Mouse (Mus musculus) hindbrain, embryonic 12.5 days (tissue): ENCODE measurements around the gene Xxylt1. TPM values are rescaled to one million over a fixed set of nuclear protein-coding genes. Genes with fewer than 3 reads are reported as not detected.
"Not testable (repeated sequence)": the region's sequence is repeated elsewhere in the genome, so short reads cannot be mapped to it uniquely, and the experiment has no call there.

Source experiments
- ATAC-seq: fragments of 200-750 bp; cut with Nextera tagmentation; 2 replicates; pipeline ENCODE4 v1.8.0; 2017; ENCODE audit warnings: moderate TSS enrichment; ENCODE audit not compliant: low FRiP score
- H3K27ac ChIP-seq: fragments of 300-500 bp; sonication (generic); 2 replicates; pipeline ENCODE4 v1.5.1; 2016; ENCODE audit warnings: mild to moderate bottlenecking
- H3K27me3 ChIP-seq: fragments of 300-500 bp; sonication (generic); 2 replicates; pipeline ENCODE4 v1.6.1; 2016; ENCODE audit warnings: mild to moderate bottlenecking
- H3K36me3 ChIP-seq: fragments of 300-500 bp; sonication (generic); 2 replicates; pipeline ENCODE4 v1.6.1; 2016; ENCODE audit warnings: mild to moderate bottlenecking
- H3K4me1 ChIP-seq: fragments of 300-500 bp; sonication (generic); 2 replicates; pipeline ENCODE4 v1.6.1; 2016
- H3K4me2 ChIP-seq: fragments of 300-500 bp; sonication (generic); replicated peaks from 2 replicates; pipeline ENCODE4 v1.6.1; 2016; ENCODE audit warnings: mild to moderate bottlenecking
- H3K4me3 ChIP-seq: fragments of 300-500 bp; sonication (generic); 2 replicates; pipeline ENCODE4 v1.5.1; 2016; ENCODE audit warnings: mild to moderate bottlenecking
- H3K9ac ChIP-seq: fragments of 300-500 bp; sonication (generic); 2 replicates; pipeline ENCODE4 v1.6.1; 2016; ENCODE audit warnings: mild to moderate bottlenecking, moderate library complexity
- H3K9me3 ChIP-seq: fragments of 300-500 bp; sonication (generic); replicated peaks from 2 replicates; pipeline ENCODE4 v1.6.1; 2016; ENCODE audit warnings: mild to moderate bottlenecking
- WGBS: fragments of 180-500 bp; shearing (Covaris S2); methylation state at CpG from one replicate; pipeline ENCODE4 v1.1.7; 2016; 5-methylcytosine and 5-hydroxymethylcytosine counted together
- polyA plus RNA-seq: library from polyadenylated mRNA; unstranded; fragments of >200 nt; fragmentation: Nextera tagmentation; extraction: Ambion mirVana; gene quantifications from 2 replicates; pipeline ENCODE4 v1.2.1, GENCODE M21; 2016

Xxylt1 gene
- polyA plus RNA-seq, 1 experiment from 2014 or later, result 17.9 TPM

DNA sequence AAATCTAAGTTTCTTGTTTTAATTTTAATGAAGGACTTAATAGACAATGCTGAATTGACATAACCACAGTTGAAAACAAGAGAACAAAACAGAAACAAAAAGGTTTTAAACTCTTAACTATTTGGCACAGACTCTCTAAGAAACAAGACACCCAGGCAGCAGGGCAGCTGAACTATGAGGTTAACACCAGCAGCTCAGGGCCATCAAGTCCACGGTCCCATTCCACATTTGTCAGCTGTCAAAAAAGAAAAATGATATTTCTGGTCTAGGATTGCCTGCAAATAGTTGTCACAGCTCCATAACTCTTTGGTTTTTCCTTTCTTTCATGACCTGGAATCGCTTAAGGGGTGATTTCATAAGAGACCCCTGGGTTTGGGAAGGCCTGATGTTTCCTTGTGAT is 64.6 kb downstream of the Xxylt1 start:
- H3K9ac ChIP-seq, result no peak overlapping the region
- 73% methylated on average over 2 of the region's 2 CpGs for WGBS
- H3K36me3 ChIP-seq, result no peaks in the 10 kb centered on the region
- H3K4me2 ChIP-seq, result no peak overlapping the region
- no peaks in the 10 kb centered on the region for H3K27me3 ChIP-seq
- H3K9me3 ChIP-seq, result no peaks in the 10 kb centered on the region
- H3K4me3 ChIP-seq, result no peak overlapping the region
- no peak overlapping the region for H3K27ac ChIP-seq
- H3K4me1 ChIP-seq, result peaks cover 12% of the 10 kb centered on the region
- ATAC-seq, result no peak

DNA sequence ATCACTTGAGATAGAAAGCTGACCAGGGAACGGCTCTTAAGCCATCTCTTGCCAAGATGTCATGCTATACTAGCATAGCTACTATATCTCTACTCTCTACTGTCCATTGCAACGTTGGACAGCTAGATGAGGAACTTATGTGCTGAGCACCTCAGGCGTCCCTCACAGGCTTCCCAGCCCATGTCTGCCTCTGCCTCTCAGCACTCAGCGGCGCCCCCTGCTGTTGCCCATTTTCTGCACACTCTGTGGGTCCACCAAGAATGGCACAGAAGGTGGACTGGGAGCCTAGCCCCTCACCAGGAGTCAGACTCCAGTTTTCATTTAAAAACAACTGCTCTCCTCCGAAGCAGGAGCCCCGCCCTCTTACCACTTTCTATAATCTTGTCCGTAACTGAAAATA is 65.1 kb downstream of the Xxylt1 start:
- Histone ChIP-seq H3K36me3 (no peaks in the 10 kb centered on the region), H3K4me1 (peaks cover 7% of the 10 kb centered on the region), H3K4me3 (no peak overlapping the region), H3K9ac (no peak overlapping the region), H3K27ac (no peak overlapping the region), H3K27me3 (no peaks in the 10 kb centered on the region), H3K4me2 (no peak overlapping the region), H3K9me3 (no peaks in the 10 kb centered on the region)
- no peak for ATAC-seq
- WGBS, result 79% methylated on average over 8 of the region's 8 CpGs

DNA sequence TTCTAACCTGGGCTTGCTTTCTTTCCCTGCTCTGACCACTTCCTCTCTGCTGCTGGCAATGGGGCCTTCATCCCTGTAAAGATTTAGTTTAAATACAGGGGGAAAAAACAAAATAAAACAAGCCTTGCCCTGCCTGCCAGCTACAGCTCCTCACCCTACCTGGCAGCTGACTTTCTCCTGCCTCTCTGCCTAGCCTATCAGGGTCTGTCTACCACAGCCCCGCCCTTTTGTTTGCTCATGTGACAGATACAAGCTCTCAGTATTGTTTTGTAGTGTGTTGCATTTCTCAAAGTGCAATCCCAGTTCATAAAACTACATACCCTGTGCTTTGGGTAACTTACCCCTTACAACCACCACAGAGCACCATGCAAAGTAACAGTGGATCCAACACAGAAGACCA is 66.0 kb downstream of the Xxylt1 start:
- H3K9me3 ChIP-seq, result no peaks in the 10 kb centered on the region
- H3K4me2 ChIP-seq, result no peak overlapping the region
- H3K4me1 ChIP-seq, result peaks cover 2% of the 10 kb centered on the region; the same call in 1 of the 2 replicates
- ATAC-seq, result no peak
- no peak overlapping the region for H3K4me3 ChIP-seq
- H3K36me3 ChIP-seq, result no peaks in the 10 kb centered on the region
- no peak overlapping the region for H3K9ac ChIP-seq
- no peaks in the 10 kb centered on the region for H3K27me3 ChIP-seq
- WGBS, result 90% methylated on average over 1 of the region's 1 CpGs
- H3K27ac ChIP-seq, result no peak overlapping the region

DNA sequence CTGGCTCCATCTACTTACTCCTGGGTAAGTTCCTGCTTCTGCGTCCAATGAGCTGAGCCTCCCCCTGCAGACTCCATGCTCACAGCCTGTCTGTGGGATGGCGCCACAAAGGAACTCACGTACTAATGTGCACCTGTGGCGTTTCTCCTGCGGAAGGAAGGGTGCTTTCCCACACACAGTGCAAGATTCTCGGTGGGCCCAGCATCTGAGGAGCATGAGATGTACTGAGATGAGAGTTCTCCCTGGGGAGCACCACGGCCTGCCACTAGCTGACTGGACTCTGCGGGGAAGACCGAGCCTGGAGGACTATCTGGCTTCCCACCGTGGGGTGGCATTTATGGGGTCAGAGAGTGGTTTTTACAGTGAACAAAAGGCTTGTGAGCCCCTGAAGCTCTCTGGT is 69.0 kb downstream of the Xxylt1 start:
- 0 out of 2 replicates have a peak, but pooled peaks have one; percentile 11 for ATAC-seq
- Histone ChIP-seq H3K4me2 (no peak overlapping the region), H3K9ac (no peak overlapping the region), H3K4me1 (peaks cover 12% of the 10 kb centered on the region), H3K27me3 (no peaks in the 10 kb centered on the region), H3K36me3 (no peaks in the 10 kb centered on the region), H3K27ac (no peak overlapping the region), H3K4me3 (no peak overlapping the region), H3K9me3 (no peaks in the 10 kb centered on the region)
- 91% methylated on average over 10 of the region's 10 CpGs for WGBS

DNA sequence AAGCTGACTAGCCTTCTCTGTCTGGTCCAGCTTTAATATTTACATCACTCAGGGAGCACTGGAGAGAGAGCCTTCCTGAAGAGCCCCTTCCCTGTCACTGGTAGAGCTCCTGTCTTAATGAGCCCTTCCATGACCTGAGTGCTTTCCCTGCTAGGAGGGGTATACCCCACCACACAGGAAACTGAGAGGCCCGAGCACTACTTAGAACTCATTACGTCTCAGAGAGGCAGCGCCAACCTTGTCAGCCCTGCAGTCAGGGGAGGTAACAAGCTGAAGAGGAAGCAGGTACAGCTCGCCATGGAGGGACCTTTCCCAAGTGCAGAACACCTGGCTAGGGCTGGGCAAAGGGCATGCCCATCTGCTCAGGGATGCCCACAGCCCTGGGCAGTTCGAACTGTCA is 70.8 kb downstream of the Xxylt1 start:
- 86% methylated on average over 5 of the region's 5 CpGs for WGBS
- no peak for ATAC-seq
- Histone ChIP-seq H3K4me2 (no peak overlapping the region), H3K4me1 (peaks cover 13% of the 10 kb centered on the region), H3K4me3 (no peak overlapping the region), H3K9ac (no peak overlapping the region), H3K27me3 (no peaks in the 10 kb centered on the region), H3K36me3 (no peaks in the 10 kb centered on the region), H3K27ac (no peak overlapping the region), H3K9me3 (no peaks in the 10 kb centered on the region)

DNA sequence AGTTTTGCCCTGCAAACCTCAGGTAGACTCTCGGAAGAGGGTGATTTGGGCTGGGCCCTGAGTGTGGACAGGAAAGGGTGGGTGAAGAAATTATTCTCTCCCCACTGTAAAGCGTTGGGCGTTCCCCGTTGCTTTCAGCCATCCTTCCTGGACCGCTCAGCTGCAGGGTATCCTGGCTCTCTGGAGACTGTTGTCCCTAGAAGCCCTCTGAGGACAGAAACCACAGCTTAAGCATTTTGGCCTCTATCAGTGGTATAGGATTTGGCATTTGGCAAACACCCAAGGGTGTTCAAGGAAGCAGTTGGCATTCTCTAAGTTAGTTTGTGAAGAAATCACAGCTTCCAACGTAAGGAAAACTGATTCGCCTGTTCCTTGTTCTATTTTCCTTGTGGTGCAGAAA is 72.9 kb downstream of the Xxylt1 start:
- peaks cover 27% of the 10 kb centered on the region for H3K4me1 ChIP-seq
- 87% methylated on average over 7 of the region's 7 CpGs for WGBS
- H3K4me3 ChIP-seq, result no peak overlapping the region
- 0 out of 2 replicates have a peak overlapping the region, but pooled peaks have one; percentile 9 for H3K27ac ChIP-seq
- H3K27me3 ChIP-seq, result no peaks in the 10 kb centered on the region
- no peaks in the 10 kb centered on the region for H3K36me3 ChIP-seq
- H3K9me3 ChIP-seq, result no peaks in the 10 kb centered on the region
- ATAC-seq, result no peak
- no peak overlapping the region for H3K4me2 ChIP-seq
- H3K9ac ChIP-seq, result no peak overlapping the region

DNA sequence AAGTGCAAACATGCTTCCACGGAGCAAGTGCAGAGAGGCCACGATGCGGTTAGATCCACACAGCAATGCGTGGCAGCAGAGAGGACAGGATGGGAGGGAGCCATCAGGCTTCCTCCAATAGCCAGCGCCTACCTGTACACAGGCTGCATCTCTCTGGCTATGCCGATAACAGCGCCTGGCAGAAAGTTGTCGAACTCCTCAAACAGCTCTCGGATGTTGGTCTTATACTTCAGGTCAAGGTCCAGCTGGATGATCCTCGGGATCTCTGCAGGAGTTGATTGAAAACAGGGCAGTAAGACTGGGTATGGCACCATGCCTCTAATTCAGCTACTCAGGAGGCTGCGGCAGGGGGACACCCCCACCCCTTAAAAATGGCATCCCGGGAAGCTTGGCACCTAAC is 73.7 kb downstream of the Xxylt1 start:
- WGBS, result 94% methylated on average over 12 of the region's 12 CpGs

DNA sequence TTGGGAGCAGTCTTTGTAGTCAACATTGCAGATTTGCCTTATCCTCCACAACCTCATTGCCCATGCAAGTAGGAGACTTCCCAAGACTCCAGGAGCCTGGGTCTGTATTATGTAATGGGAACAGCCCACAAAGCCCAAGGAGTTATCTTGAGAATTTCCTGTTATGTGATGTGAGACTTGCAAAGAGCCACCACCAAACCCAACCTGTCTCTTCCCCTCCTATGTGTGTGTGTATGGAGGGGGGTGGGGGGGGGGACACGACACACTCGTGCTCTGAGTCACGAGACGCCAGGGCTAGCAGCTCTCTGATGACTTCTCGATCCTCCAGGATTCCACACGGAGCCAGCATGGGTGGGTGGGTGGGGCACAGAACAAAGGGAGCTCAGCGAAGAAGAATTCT is 75.5 kb downstream of the Xxylt1 start:
- Histone ChIP-seq H3K4me1 (peaks cover 46% of the 10 kb centered on the region), H3K27ac (no peak overlapping the region), H3K36me3 (no peaks in the 10 kb centered on the region), H3K4me2 (no peak overlapping the region), H3K9me3 (no peaks in the 10 kb centered on the region), H3K27me3 (no peaks in the 10 kb centered on the region), H3K9ac (no peak overlapping the region), H3K4me3 (no peak overlapping the region)
- 65% methylated on average over 7 of the region's 7 CpGs for whole genome bisulfite sequencing
- no peak for ATAC-seq

More for the DNA sequence above, 73.7 kb downstream of the Xxylt1 start:
- Histone ChIP-seq H3K4me3 (no peak overlapping the region), H3K4me2 (no peak overlapping the region), H3K9ac (no peak overlapping the region), H3K27ac (no peak overlapping the region), H3K27me3 (no peaks in the 10 kb centered on the region), H3K9me3 (no peaks in the 10 kb centered on the region), H3K36me3 (no peaks in the 10 kb centered on the region), H3K4me1 (peaks cover 35% of the 10 kb centered on the region)
- no peak for ATAC-seq

DNA sequence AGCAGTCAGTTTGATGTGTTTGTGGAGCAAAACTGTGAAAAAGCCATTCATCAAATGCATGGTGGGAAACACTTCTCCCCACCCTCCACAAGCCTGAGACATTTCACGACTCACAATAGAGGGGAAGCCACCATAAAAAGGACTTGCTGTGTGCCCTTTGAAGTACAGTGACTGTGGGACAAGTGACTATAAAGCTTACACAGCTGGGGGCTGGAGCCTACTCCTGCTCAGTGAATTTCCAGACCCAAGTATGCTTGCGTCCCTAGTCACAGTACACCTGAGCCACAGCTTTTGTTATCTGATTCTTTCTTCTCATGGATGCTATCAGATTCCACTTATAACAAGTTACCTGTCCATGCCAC is 76.9 kb downstream of the Xxylt1 start:
- no peak overlapping the region for H3K4me2 ChIP-seq

DNA sequence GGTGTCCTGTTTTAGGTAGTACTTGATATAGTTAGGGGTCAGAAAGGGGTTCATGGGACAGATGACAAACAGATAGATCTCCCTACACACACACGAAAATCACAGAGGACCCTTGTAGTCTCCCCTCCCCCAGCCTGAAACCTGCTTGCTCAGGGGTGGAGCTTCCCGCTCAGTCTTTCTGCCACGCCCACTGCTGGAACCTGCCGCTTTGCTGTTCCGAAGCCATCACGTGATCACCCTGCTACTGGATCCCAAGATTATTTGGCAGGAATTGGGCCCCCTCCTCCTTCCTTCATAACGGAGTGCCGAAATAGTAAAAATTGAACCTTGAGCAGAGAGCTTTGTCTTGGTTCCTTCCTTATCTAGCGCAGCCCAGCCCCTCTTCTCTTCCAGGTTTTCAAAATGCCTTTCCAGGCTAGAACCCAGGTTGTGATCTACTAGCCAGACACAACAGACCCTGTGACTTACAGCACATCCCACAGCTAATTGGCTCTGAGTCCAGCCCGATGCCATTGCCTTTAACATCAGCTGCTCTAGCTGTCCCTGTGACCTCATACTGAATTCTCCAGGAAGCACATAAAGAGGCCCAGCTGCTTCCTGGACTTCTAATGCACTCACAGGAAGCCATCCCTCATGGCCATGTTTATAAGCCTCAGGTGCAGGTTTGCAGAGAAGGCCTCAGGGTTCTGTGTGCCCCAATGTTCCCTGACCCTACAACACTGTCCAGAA is 77.5 kb downstream of the Xxylt1 start:
- H3K36me3 ChIP-seq, H3K9me3 ChIP-seq, H3K4me3 ChIP-seq, H3K27me3 ChIP-seq, H3K9ac ChIP-seq: not testable (repeated sequence)
- 16% methylated on average over 10 of the region's 10 CpGs for WGBS
- peaks cover 43% of the 10 kb centered on the region for H3K4me1 ChIP-seq
- H3K4me2 ChIP-seq, result peak overlapping the region; percentile 30; the same call in 1 of the 2 replicates
- ATAC-seq, result 0 out of 2 replicates have a peak, but pooled peaks have one; percentile 35
- H3K27ac ChIP-seq, result peak overlapping the region; percentile 64

More for the DNA sequence above, 76.9 kb downstream of the Xxylt1 start:
- H3K9me3 ChIP-seq, result no peaks in the 10 kb centered on the region
- H3K27ac ChIP-seq, result peak overlapping the region; percentile 64
- peaks cover 46% of the 10 kb centered on the region for H3K4me1 ChIP-seq
- H3K4me3 ChIP-seq, result no peak overlapping the region
- no peaks in the 10 kb centered on the region for H3K27me3 ChIP-seq
- WGBS, result 28% methylated on average over 2 of the region's 2 CpGs
- no peak overlapping the region for H3K9ac ChIP-seq
- no peak for ATAC-seq
- H3K36me3 ChIP-seq, result no peaks in the 10 kb centered on the region

DNA sequence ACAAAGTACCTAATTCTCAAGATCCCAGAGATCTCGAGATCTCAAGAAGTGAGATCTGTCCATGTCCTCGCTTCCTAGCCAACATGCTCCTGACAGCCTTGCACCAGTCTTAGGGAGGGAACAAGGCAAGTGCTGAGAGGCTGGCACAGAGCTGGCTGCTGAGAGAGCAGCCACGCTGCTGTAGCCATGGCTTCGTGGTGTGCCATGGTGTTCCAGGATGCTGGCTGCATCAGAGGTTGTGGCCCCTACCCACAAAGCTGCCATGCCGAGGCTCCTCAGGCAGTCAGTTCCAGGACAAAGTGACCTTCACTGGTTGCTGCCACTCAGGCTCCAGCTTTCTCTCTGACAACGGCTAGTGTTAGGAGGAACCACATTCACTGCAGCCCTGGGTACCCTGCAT is 78.3 kb downstream of the Xxylt1 start:
- Histone ChIP-seq H3K4me1 (peaks cover 36% of the 10 kb centered on the region), H3K27me3 (no peaks in the 10 kb centered on the region), H3K27ac (no peak overlapping the region), H3K36me3 (no peaks in the 10 kb centered on the region), H3K4me2 (no peak overlapping the region), H3K9ac (peak overlapping the region; percentile 23; the same call in 1 of the 2 replicates), H3K4me3 (no peak overlapping the region), H3K9me3 (no peaks in the 10 kb centered on the region)
- ATAC-seq, result no peak
- 59% methylated on average over 6 of the region's 6 CpGs for WGBS

DNA sequence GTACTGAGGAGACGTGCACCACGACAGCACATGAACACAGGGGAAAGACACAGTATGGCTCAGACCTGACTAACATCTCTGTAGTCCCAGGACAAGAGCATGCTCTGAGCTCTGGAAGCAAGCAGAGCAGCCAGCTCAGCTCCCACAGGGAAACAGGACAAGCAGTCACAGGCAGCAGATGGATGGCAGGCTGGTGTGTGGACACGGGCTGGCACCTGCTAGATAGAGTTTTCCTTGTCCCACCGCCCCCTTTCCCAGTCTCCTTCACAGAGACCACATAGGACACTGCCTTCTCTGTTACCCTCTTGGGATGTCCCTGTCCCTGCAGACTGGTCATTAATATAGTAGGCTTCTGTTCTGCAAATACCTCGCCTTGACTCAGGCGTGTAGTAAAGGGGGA is 79.1 kb downstream of the Xxylt1 start:
- no peak for ATAC-seq
- 65% methylated on average over 6 of the region's 6 CpGs for WGBS

DNA sequence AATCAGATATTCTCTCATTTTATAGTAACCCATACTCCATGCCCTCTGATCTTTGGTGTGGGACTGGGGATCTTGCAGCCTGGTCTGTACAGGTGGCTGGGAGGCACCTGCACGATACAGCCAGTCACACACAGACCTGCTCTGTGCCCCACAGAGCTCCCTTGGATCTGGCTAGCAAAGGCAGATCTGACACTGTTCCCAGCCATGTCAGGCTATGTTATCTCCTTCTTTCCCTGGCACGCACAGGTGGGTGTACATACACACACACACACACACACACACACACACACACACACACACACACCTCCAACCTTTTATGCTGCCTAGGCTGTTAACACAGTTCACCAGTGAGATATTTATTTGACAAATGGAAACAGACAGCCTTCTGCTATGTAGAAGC is 82.5 kb downstream of the Xxylt1 start:
- H3K27ac ChIP-seq, result no peak overlapping the region
- no peaks in the 10 kb centered on the region for H3K27me3 ChIP-seq
- no peaks in the 10 kb centered on the region for H3K36me3 ChIP-seq
- H3K9ac ChIP-seq, result no peak overlapping the region
- 100% methylated on average over 2 of the region's 2 CpGs for WGBS
- H3K9me3 ChIP-seq, result no peaks in the 10 kb centered on the region
- no peak overlapping the region for H3K4me2 ChIP-seq
- no peak overlapping the region for H3K4me3 ChIP-seq
- ATAC-seq, result no peak
- peaks cover 31% of the 10 kb centered on the region for H3K4me1 ChIP-seq

More for the DNA sequence above, 79.1 kb downstream of the Xxylt1 start:
- Histone ChIP-seq H3K4me2 (no peak overlapping the region), H3K9me3 (no peaks in the 10 kb centered on the region), H3K36me3 (no peaks in the 10 kb centered on the region), H3K27me3 (no peaks in the 10 kb centered on the region), H3K27ac (0 out of 2 replicates have a peak overlapping the region, but pooled peaks have one; percentile 23), H3K4me1 (peaks cover 36% of the 10 kb centered on the region), H3K9ac (no peak overlapping the region), H3K4me3 (no peak overlapping the region)
